Mouse (Mus musculus): ENCODE measurements at regions not wholly inside any gene's neighbourhood (a gene's known extent, or its start where the extent isn't known, plus 50 kb on each side); places are given as distances from the start of the nearest gene placed in this dataset.
A peak's percentile ranks its signal among the peaks of the same experiment; 100 is the strongest.

DNA sequence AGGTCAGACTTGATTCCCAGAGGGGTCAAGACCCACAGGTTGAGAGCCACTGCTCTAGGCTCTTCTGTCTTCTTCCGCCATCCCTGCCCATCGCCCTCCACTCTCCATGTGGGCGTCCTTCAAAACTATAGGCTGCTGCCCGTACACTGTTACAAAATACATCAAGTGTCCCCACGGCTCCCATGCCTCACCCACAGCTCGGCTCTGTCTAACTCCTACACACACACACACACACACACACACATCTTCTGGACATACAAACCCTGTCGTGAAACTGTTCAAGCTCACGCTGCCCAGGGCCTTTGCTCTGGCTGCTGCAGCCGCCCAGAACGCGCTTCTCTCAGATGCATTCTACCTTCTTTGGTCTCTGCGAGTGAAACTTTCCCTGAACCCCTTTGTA, 67.1 kb upstream of the Tmem189 start:
- Histone ChIP-seq H3K36me3 (replicated peaks) (no peaks in the 10 kb centered on the region), H3K27me3 (replicated peaks; ENCODE audit: low read depth, poor library complexity, severe bottlenecking) (no peaks in the 10 kb centered on the region), H3K9me3 (no peaks in the 10 kb centered on the region), H3K4me1 (peaks cover 43% of the 10 kb centered on the region), H3K27ac (replicated peaks) (0 out of 2 replicates have a peak overlapping the region, but pooled peaks have one; percentile 31), H3K4me3 (no peak overlapping the region)
- DNase-seq (ENCODE audit: low spot score) = no peak
- 87% methylated on average over 12 of the region's 12 CpGs for WGBS

- no peak overlapping the region for H3K4me3 ChIP-seq
- WGBS = 86% methylated on average over 22 of the region's 22 CpGs
- no peaks in the 10 kb centered on the region for H3K9me3 ChIP-seq
- H3K27ac ChIP-seq (replicated peaks) = no peak overlapping the region
- DNase-seq (ENCODE audit: low spot score) = no peak
- H3K4me1 ChIP-seq = peaks cover 36% of the 10 kb centered on the region
- no peaks in the 10 kb centered on the region for H3K27me3 ChIP-seq (replicated peaks; ENCODE audit: low read depth, poor library complexity, severe bottlenecking)
- no peaks in the 10 kb centered on the region for H3K36me3 ChIP-seq (replicated peaks)
These were observed 65.4 kb upstream of the Tmem189 start for GRCm38 (mm10) chr2:167754929-167755551.

DNA sequence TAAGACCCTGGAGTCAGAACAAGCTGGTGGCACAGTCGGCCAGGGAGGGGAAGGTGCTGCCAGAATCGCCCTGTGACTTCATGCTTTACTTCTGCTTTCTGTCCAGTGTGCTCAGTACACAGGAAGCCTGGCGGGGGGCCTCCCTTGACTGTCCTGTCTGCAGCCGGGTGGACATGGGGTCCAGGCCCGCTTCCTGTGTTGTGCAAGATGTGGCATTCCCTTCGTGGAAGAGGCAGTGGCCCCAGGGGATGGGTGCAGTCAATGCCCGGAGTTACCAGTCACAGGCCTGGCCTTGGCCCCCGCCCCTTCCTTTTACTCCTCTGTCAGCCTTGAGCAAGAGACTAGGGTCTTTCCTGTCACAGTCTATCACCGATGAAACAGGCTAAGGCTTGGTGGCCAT, 64.3 kb upstream of the Tmem189 start:
- Histone ChIP-seq H3K9me3 (no peaks in the 10 kb centered on the region), H3K4me1 (peaks cover 30% of the 10 kb centered on the region), H3K27me3 (replicated peaks; ENCODE audit: low read depth, poor library complexity, severe bottlenecking) (no peaks in the 10 kb centered on the region), H3K36me3 (replicated peaks) (no peaks in the 10 kb centered on the region), H3K27ac (replicated peaks) (no peak overlapping the region), H3K4me3 (no peak overlapping the region)
- DNase-seq (ENCODE audit: low spot score) = no peak
- 62% methylated on average over 9 of the region's 9 CpGs for WGBS

DNA sequence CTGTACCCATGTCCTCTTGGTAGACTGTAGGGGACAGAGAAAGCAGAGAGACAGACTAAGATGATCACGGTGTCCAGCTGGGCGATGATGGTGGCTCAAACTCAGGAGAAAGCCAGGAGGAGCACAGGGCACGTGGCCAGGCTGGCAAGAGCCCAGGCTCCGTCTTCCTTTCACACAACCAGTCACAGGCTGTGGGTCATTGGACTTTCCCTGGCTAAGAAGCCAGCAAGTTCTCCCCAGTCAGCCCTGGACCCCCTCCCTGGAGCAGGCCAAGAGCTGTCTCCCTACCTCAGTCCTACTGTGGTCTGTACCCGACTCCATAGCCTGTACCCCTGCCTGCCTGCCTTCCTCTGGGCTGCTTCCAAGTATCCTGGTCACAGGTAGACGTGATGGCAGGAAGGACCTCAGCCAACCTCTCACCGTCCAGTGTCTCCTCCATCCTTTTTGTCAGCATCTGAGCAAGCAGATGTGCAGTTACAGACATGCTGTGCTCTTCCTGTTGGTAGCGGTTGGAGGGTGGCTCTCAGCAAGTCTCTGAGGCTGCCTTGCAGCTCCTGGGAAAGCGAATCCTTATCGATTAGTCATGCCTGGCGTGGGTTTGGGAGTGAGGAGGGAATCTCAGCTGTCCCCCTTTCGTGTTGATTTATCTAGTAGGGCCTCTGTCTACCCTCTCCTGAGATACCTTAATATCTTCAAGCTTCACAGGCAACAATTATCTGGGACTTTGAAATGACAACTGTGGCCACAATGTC, 63.4 kb upstream of the Tmem189 start:
- no peak for DNase-seq (ENCODE audit: low spot score)
- Histone ChIP-seq H3K27me3 (replicated peaks; ENCODE audit: low read depth, poor library complexity, severe bottlenecking) (no peaks in the 10 kb centered on the region), H3K9me3 (no peaks in the 10 kb centered on the region), H3K4me3 (no peak overlapping the region), H3K36me3 (replicated peaks) (no peaks in the 10 kb centered on the region), H3K4me1 (peaks cover 20% of the 10 kb centered on the region), H3K27ac (replicated peaks) (peak overlapping the region; percentile 21; the same call in 1 of the 2 replicates)
- 65% methylated on average over 12 of the region's 12 CpGs for WGBS

GRCm38 (mm10) chr2:167751585-167751984, 62.0 kb upstream of the Tmem189 start:
- no peak for DNase-seq (ENCODE audit: low spot score)
- Histone ChIP-seq H3K4me1 (peaks cover 19% of the 10 kb centered on the region), H3K9me3 (no peaks in the 10 kb centered on the region), H3K36me3 (replicated peaks) (no peaks in the 10 kb centered on the region), H3K4me3 (no peak overlapping the region), H3K27me3 (replicated peaks; ENCODE audit: low read depth, poor library complexity, severe bottlenecking) (no peaks in the 10 kb centered on the region), H3K27ac (replicated peaks) (no peak overlapping the region)
- WGBS = 82% methylated on average over 2 of the region's 2 CpGs

- Histone ChIP-seq H3K4me3 (no peak overlapping the region), H3K27ac (replicated peaks) (peak overlapping the region; percentile 76; the same call in 1 of the 2 replicates), H3K9me3 (no peaks in the 10 kb centered on the region), H3K36me3 (replicated peaks) (no peaks in the 10 kb centered on the region), H3K4me1 (peaks cover 46% of the 10 kb centered on the region), H3K27me3 (replicated peaks; ENCODE audit: low read depth, poor library complexity, severe bottlenecking) (no peaks in the 10 kb centered on the region)
- 93% methylated on average over 6 of the region's 6 CpGs for WGBS
- DNase-seq (ENCODE audit: low spot score) = no peak
These were observed 58.7 kb upstream of the Tmem189 start for GRCm38 (mm10) chr2:167748297-167748696.

DNA sequence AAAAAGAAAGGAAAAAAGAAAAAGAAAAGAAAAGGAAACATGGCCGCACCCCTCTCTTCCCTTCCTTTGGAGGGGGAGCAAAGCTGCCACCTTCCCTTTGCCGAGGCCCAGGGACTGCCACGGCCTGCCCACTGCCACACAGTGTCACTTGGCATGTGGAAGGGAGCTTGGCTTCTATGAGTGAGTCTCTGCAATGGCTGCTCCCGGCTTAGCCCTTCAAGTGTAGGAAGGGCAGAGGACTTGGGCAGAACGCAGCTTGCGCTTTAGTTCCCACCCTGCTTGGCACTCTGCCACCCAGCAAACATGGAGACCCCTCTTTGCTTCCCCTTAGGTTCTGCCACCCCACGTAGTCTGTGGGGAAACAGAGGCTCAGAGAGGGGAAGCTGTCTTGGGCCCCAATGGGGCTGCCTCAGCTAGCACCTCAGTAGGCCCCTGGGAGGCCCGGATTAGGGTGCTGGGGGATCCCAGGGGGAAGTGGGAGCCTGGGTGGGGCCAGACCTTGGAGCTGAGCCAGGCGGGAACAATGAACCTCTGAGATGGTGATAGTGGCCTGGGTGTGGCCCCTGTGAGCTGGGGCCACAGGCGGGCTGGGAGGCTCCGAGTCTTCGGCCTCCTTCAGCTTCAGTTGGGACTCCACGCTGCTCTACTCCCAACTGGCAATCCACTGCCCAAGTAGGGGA, 57.7 kb upstream of the Tmem189 start:
- no peak overlapping the region for H3K4me3 ChIP-seq
- no peaks in the 10 kb centered on the region for H3K36me3 ChIP-seq (replicated peaks)
- H3K27ac ChIP-seq (replicated peaks) = peak overlapping the region; percentile 76
- H3K9me3 ChIP-seq = no peaks in the 10 kb centered on the region
- no peak for DNase-seq (ENCODE audit: low spot score)
- peaks cover 39% of the 10 kb centered on the region for H3K4me1 ChIP-seq
- WGBS = 78% methylated on average over 13 of the region's 13 CpGs
- H3K27me3 ChIP-seq (replicated peaks; ENCODE audit: low read depth, poor library complexity, severe bottlenecking) = no peaks in the 10 kb centered on the region

GRCm38 (mm10) chr2:167746344-167746743, 56.7 kb upstream of the Tmem189 start:
- no peak overlapping the region for H3K4me3 ChIP-seq
- H3K9me3 ChIP-seq = no peaks in the 10 kb centered on the region
- peak overlapping the region; percentile 76; the same call in 1 of the 2 replicates for H3K27ac ChIP-seq (replicated peaks)
- peaks cover 42% of the 10 kb centered on the region for H3K4me1 ChIP-seq
- WGBS = 84% methylated on average over 4 of the region's 4 CpGs
- no peaks in the 10 kb centered on the region for H3K27me3 ChIP-seq (replicated peaks; ENCODE audit: low read depth, poor library complexity, severe bottlenecking)
- no peak for DNase-seq (ENCODE audit: low spot score)
- H3K36me3 ChIP-seq (replicated peaks) = no peaks in the 10 kb centered on the region

GRCm38 (mm10) chr2:167745409-167745808, 55.8 kb upstream of the Tmem189 start:
- Histone ChIP-seq H3K4me1 (peaks cover 52% of the 10 kb centered on the region), H3K27ac (replicated peaks) (peak overlapping the region; percentile 52), H3K36me3 (replicated peaks) (no peaks in the 10 kb centered on the region), H3K4me3 (no peak overlapping the region), H3K9me3 (no peaks in the 10 kb centered on the region), H3K27me3 (replicated peaks; ENCODE audit: low read depth, poor library complexity, severe bottlenecking) (no peaks in the 10 kb centered on the region)
- DNase-seq (ENCODE audit: low spot score) = peak; percentile 37
- 34% methylated on average over 6 of the region's 6 CpGs for WGBS

DNA sequence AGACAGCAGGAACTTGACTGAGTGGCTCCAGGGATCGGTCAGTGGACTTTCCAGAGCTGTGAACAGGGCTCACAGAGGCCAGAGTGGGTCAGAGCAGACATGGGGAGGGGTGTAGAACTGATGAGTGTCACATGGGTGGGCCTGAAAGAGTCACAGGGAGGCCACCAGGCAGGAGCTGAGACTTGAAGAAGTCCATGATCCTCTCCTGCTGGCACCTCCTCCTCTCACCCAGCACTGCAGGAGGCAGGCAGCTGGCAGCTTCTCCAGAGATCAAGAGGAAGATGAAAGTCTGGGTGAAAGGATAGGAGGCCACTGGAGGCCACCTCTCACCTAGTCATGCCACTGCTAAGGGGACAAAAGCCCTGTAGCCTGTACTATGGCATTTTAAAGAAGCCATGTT, 54.5 kb upstream of the Tmem189 start:
- Histone ChIP-seq H3K9me3 (no peaks in the 10 kb centered on the region), H3K4me1 (peaks cover 65% of the 10 kb centered on the region), H3K27me3 (replicated peaks; ENCODE audit: low read depth, poor library complexity, severe bottlenecking) (no peaks in the 10 kb centered on the region), H3K27ac (replicated peaks) (0 out of 2 replicates have a peak overlapping the region, but pooled peaks have one; percentile 55), H3K36me3 (replicated peaks) (no peaks in the 10 kb centered on the region), H3K4me3 (no peak overlapping the region)
- DNase-seq (ENCODE audit: low spot score) = no peak
- WGBS = 72% methylated on average over 1 of the region's 1 CpGs

GRCm38 (mm10) chr2:167742479-167742878, 52.9 kb upstream of the Tmem189 start:
- Histone ChIP-seq H3K4me3 (no peak overlapping the region), H3K36me3 (replicated peaks) (no peaks in the 10 kb centered on the region), H3K27ac (replicated peaks) (no peak overlapping the region), H3K4me1 (peaks cover 72% of the 10 kb centered on the region), H3K27me3 (replicated peaks; ENCODE audit: low read depth, poor library complexity, severe bottlenecking) (no peaks in the 10 kb centered on the region), H3K9me3 (no peaks in the 10 kb centered on the region)
- 76% methylated on average over 6 of the region's 6 CpGs for WGBS
- DNase-seq (ENCODE audit: low spot score) = no peak

DNA sequence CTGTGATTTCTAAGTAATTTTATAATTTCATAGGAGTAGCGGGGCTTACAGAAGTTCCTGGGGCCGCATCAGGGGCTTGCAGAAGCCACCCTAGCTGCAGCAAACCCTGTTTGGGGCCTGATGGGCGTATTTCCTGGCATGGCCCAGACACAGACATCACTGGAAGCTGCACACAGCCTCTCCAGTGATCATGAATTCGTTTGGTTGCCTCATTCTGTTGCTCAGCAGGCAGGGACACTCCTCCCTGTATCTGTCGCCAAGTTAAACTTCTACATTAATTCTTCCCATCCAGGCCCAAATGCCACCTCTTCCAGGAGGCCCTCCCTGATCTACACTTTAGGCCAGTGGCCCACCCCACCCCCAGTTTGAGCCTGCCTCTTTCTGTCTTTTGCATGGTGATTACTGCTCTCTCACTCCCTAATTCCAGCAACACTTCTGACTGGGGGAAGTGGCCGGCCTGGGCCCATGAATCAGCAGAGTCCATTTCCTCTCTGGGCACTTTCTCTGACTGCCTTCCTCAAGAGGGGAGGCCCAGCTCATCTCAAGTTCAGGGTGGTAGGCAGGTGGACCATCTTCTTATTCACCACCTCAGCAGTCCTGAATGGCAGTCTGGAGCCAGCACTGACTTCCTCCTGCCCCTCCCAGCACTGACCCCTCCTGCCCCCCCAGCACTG, 51.0 kb upstream of the Tmem189 start:
- H3K4me3 ChIP-seq = no peak overlapping the region
- no peaks in the 10 kb centered on the region for H3K36me3 ChIP-seq (replicated peaks)
- H3K27ac ChIP-seq (replicated peaks) = peak overlapping the region; percentile 41; the same call in 1 of the 2 replicates
- no peaks in the 10 kb centered on the region for H3K27me3 ChIP-seq (replicated peaks; ENCODE audit: low read depth, poor library complexity, severe bottlenecking)
- 61% methylated on average over 6 of the region's 6 CpGs for WGBS
- no peak for DNase-seq (ENCODE audit: low spot score)
- peaks cover 54% of the 10 kb centered on the region for H3K4me1 ChIP-seq
- H3K9me3 ChIP-seq = no peaks in the 10 kb centered on the region
